Mouse (Mus musculus) embryonic fibroblast, embryonic 13.5 days (primary cell): ENCODE results near the gene Grap2. TPM values are rescaled to one million over a fixed set of nuclear protein-coding genes. Genes with fewer than 3 reads are reported as not detected.

Experiments used
- H3K27ac ChIP-seq: 2 replicates; pipeline ENCODE4 v1.5.1; 2012; ENCODE audit warnings: low read length, control low read depth, inconsistent platforms; ENCODE audit not compliant: insufficient read depth
- H3K4me1 ChIP-seq: 2 replicates; pipeline ENCODE4 v1.6.1; 2011; ENCODE audit warnings: low read length; ENCODE audit not compliant: control insufficient read depth, insufficient read depth
- H3K4me3 ChIP-seq: 2 replicates; pipeline ENCODE4 v1.5.1; 2011; ENCODE audit warnings: mild to moderate bottlenecking, control low read depth, low read length; ENCODE audit not compliant: insufficient read depth
- CTCF ChIP-seq: IDR thresholded peaks from 2 replicates; pipeline ENCODE4 v1.5.1; 2011; ENCODE audit warnings: mild to moderate bottlenecking, control low read depth, low read length, moderate library complexity, borderline replicate concordance; ENCODE audit not compliant: insufficient read depth
- POLR2A ChIP-seq: IDR thresholded peaks from 2 replicates; pipeline ENCODE4 v1.6.1; 2011; ENCODE audit warnings: low read depth, mild to moderate bottlenecking, control low read depth, low read length, moderate library complexity
- polyA plus RNA-seq: library from polyadenylated mRNA; stranded (reverse); fragments of >200 nt; gene quantifications from 2 replicates; pipeline ENCODE4 v1.2.4, GENCODE M21; 2011; ENCODE audit warnings: low read depth; ENCODE audit not compliant: missing spikeins, insufficient read length

Grap2 gene
- polyA plus RNA-seq, 1 experiment = not detected

DNA sequence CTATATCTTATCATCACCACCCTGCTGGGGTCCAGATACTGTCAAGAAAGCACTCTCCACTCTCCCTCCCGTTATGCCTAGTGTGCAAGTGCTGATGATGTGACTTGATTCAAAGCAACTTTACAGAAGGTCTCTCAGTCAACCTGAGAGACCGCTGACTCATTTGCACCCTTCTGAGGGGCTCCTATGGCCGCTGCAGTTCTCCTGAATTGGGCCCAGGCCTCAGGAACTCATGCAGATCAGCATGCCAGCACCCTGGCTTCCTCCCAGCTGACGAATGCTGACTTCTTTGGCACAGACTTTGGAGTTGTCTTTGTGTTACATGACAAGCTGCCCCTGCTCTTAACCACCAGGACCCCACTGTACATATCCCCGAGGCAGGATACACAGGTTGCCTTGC, 21.5 kb downstream of the Grap2 start:
- Histone ChIP-seq H3K4me1 (no peaks in the 10 kb centered on the region), H3K4me3 (no peak overlapping the region), H3K27ac (no peak overlapping the region)
- TF ChIP-seq POLR2A = no peak
- TF ChIP-seq CTCF = no peak

DNA sequence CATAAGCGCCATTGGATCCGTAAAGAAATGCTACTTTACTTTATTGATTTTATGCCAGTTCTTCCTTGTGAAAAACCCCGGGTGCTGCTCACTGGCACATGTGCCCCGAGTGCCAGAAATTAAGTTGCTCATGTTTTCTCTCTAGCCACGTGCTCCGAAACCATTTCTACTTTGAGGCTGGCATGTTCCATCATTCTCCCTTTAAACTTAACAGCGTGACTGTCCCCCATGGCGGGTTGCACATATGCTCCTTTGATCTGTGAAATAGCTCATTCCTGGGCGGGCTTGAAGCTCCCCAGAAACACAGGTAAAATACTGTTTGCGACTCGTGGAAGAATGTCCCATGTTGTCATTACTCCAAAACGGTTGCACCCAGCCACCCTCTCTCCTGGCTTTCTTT, 26.4 kb downstream of the Grap2 start:
- Histone ChIP-seq H3K4me1 (no peaks in the 10 kb centered on the region), H3K4me3 (no peak overlapping the region), H3K27ac (no peak overlapping the region)
- no peak for TF ChIP-seq POLR2A
- no peak for TF ChIP-seq CTCF

DNA sequence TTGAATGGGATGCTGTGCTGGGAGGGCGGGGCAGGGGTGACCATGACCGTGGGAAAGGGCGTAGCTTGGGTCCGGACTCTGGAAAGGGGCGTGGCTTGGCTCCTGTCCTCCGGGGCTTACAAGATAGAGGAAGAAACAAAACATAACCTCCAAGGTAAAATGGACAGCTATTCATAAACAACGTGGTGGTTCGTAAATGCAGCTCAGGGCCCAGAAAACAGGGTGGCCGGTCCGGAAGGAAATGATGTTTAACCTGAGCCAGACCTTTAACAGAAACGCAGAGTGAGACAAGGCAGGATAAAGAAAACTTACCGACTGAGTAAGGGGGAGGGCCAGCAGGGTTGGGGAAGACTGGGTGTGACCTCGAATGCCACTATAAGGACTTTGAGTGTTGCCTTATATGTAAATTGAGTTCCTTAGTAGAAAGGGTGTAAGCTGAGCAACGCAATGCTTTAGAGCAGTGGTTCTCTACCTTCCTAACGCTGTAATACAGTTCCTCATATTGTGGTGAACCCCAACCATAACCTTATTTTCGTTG, 26.9 kb downstream of the Grap2 start:
- TF ChIP-seq POLR2A (no peak), CTCF (no peak)
- Histone ChIP-seq H3K4me1 (no peaks in the 10 kb centered on the region), H3K27ac (no peak overlapping the region), H3K4me3 (no peak overlapping the region)

GRCm38 (mm10) chr15:80599843-80600242, 27.4 kb downstream of the Grap2 start:
- Histone ChIP-seq H3K4me1 (no peaks in the 10 kb centered on the region), H3K27ac (no peak overlapping the region), H3K4me3 (no peak overlapping the region)
- TF ChIP-seq POLR2A (no peak), CTCF (no peak)

- no peak overlapping the region for H3K27ac ChIP-seq
- no peak overlapping the region for H3K4me3 ChIP-seq
- no peaks in the 10 kb centered on the region for H3K4me1 ChIP-seq
- no peak for TF ChIP-seq POLR2A
- no peak for TF ChIP-seq CTCF
These were observed 29.1 kb downstream of the Grap2 start for GRCm38 (mm10) chr15:80601456-80601855.

GRCm38 (mm10) chr15:80602487-80602886, 30.1 kb downstream of the Grap2 start:
- Histone ChIP-seq H3K4me1 (no peaks in the 10 kb centered on the region), H3K27ac (no peak overlapping the region), H3K4me3 (no peak overlapping the region)
- TF ChIP-seq POLR2A (no peak), CTCF (no peak)

GRCm38 (mm10) chr15:80604026-80604425, 31.6 kb downstream of the Grap2 start:
- Histone ChIP-seq H3K27ac (no peak overlapping the region), H3K4me3 (no peak overlapping the region), H3K4me1 (no peaks in the 10 kb centered on the region)
- no peak for TF ChIP-seq POLR2A
- no peak for TF ChIP-seq CTCF

GRCm38 (mm10) chr15:80607970-80608369, 35.6 kb downstream of the Grap2 start:
- Histone ChIP-seq H3K4me3 (no peak overlapping the region), H3K4me1 (no peaks in the 10 kb centered on the region), H3K27ac (no peak overlapping the region)
- TF ChIP-seq CTCF = no peak
- no peak for TF ChIP-seq POLR2A

DNA sequence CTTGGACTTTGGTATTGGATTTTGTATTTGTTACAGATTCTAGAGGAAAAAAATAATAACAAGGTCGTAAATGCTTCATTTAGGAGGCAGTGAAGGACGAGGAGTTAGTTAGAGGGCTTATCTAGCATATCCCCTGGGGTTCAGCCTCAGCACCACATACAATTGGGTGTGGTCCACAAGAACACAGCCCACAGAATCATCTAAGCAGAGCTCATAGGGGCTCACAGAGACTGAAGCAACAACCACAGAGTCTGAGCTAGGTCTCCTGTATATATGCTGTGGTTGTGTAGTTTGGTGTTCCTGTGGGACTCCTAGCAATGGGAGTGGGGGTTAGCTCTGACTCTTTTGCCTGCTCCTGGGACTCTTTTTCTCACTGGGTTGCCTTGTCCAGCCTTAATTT, 37.9 kb downstream of the Grap2 start:
- no peak overlapping the region for H3K4me3 ChIP-seq
- TF ChIP-seq CTCF (no peak), POLR2A (no peak)
- H3K27ac ChIP-seq = no peak overlapping the region
- H3K4me1 ChIP-seq = no peaks in the 10 kb centered on the region

DNA sequence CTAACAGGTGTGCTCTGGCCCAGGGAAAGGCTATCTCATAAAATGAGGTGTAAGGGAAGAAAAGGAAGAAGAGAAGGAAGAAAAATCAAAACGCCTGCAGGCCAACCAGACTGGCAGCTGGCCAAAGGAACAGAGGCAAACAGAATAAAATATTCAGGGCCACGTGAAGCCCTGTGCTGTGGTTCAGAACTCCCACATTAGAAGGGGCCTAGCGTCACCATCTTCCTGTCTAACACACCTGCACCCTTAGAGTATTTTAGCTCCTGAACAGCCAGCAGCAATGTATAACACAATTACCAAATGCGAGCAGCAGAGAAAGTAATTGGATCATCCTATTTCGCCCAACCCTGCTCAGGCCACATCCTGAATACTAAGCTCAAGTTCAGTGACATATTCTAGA, 39.1 kb downstream of the Grap2 start:
- no peak for TF ChIP-seq CTCF
- no peak for TF ChIP-seq POLR2A
- 0 out of 2 replicates have a peak, but pooled peaks cover 2% of the 10 kb centered on the region for H3K4me1 ChIP-seq

GRCm38 (mm10) chr15:80613904-80614303, 41.5 kb downstream of the Grap2 start:
- no peak for TF ChIP-seq CTCF
- no peak for TF ChIP-seq POLR2A
- Histone ChIP-seq H3K4me1 (0 out of 2 replicates have a peak, but pooled peaks cover 2% of the 10 kb centered on the region), H3K4me3 (no peak overlapping the region), H3K27ac (no peak overlapping the region)

More for the DNA sequence above, 39.1 kb downstream of the Grap2 start:
- Histone ChIP-seq H3K4me3 (no peak overlapping the region), H3K27ac (no peak overlapping the region)
